In the genomic region with DNA sequence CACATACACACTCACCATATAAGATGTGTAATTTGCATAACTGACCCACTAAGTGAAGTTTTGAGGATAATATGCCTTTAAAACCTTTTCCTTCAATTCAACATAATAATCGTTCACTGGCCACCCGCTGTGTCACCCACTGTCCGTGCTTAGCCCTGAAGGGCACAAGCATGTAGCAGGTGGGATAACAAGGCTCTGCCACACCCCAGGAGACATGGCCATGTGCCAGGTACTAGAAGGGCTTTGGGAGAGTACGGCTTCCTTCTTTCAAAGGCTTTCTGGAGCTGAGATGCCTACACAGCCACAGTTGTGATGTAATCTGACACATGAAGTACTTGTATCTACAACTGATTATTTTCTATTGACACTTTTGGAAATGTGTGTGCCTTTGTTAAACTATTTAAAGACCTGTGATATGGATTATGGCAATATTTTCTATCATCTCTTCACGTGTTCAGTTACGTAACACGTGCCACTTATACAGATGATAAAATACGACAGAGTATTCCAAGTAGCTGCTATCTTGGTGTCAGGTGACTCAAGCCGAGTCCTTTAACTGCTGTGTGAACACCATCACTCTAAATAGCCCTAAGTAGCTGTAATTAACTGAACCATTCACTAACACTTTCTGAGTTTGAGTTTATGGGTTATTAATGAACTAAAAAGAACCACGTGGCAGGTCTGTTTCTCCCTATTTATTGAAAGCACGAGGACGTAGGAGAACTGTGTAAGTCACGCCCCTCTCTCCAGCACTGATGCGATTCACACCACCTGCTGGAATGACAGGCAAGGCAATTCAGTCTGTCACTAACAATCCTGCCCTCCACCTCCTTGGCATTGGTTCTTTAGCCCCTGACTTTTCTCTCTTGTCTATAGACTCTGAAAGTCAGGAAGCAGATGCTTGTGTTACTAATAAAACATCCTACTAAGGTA, we compare ENCODE assay signal across 18 mouse cellular contexts.
DNase-seq lines count a peak whose midpoint lies in the region; ATAC-seq and TF ChIP-seq lines count a peak whose summit lies in the region.
"Had no signal": no experiment of that assay in that cellular context is flagged by ENCODE, and none has a peak within 500 bp of the region (broad histone marks: within the 10 kb centered on the region; RNA-seq: fewer than 3 reads in every experiment).

No protein-coding gene starts in this region.

- intact Hi-C loops in left cerebral cortex, postnatal 36 days (cut with DNase I): no loop called here

- no peak overlapping the region for H3K27ac ChIP-seq in heart, embryonic 12.5 days (ENCODE audit: poor library complexity, severe bottlenecking)
- no peak overlapping the region for H3K27ac ChIP-seq in hindbrain, postnatal 0 days
- no peak overlapping the region for H3K27ac ChIP-seq in hindbrain, embryonic 13.5 days
- no peak overlapping the region for H3K27ac ChIP-seq in midbrain, postnatal 0 days (ENCODE audit: low read depth, low read length)
- H3K27ac ChIP-seq in midbrain, embryonic 14.5 days (replicated peaks; ENCODE audit: low read depth, low read length): no peak overlapping the region
- H3K27ac ChIP-seq: embryonic facial prominence, embryonic 10.5 days; hindbrain, embryonic 14.5 days; limb, embryonic 13.5 days; liver, embryonic 13.5 days; midbrain, embryonic 12.5 days had no signal

- no peak overlapping the region for H3K4me3 ChIP-seq in heart, embryonic 12.5 days
- no peak overlapping the region for H3K4me3 ChIP-seq in hindbrain, postnatal 0 days (ENCODE audit: low read length)
- H3K4me3 ChIP-seq in hindbrain, embryonic 13.5 days: no peak overlapping the region
- no peak overlapping the region for H3K4me3 ChIP-seq in midbrain, postnatal 0 days (ENCODE audit: low read depth, low read length)
- H3K4me3 ChIP-seq in midbrain, embryonic 14.5 days (replicated peaks; ENCODE audit: low read depth, low read length): no peak overlapping the region
- H3K4me3 ChIP-seq: embryonic facial prominence, embryonic 10.5 days; limb, embryonic 13.5 days; liver, embryonic 13.5 days; midbrain, embryonic 12.5 days had no signal

- no peaks in the 10 kb centered on the region for H3K27me3 ChIP-seq in heart, embryonic 12.5 days (replicated peaks)
- no peaks in the 10 kb centered on the region for H3K27me3 ChIP-seq in hindbrain, postnatal 0 days (ENCODE audit: insufficient read depth, low read length)
- H3K27me3 ChIP-seq in hindbrain, embryonic 13.5 days: no peaks in the 10 kb centered on the region
- no peaks in the 10 kb centered on the region for H3K27me3 ChIP-seq in midbrain, postnatal 0 days (ENCODE audit: insufficient read depth, low read length)
- H3K27me3 ChIP-seq in midbrain, embryonic 14.5 days (ENCODE audit: control insufficient read depth, insufficient read depth, low read length): no peaks in the 10 kb centered on the region
- H3K27me3 ChIP-seq: CH12.LX; limb, embryonic 13.5 days; liver, embryonic 13.5 days; midbrain, embryonic 12.5 days had no signal

- no peak for ATAC-seq in heart, embryonic 12.5 days (ENCODE audit: insufficient number of reproducible peaks, low FRiP score)
- 0 out of 2 replicates have a peak, but pooled peaks have one; percentile 32 for ATAC-seq in hindbrain, postnatal 0 days
- no peak for ATAC-seq in hindbrain, embryonic 13.5 days (ENCODE audit: low FRiP score)
- ATAC-seq in midbrain, postnatal 0 days (ENCODE audit: low FRiP score): no peak
- ATAC-seq in midbrain, embryonic 14.5 days (ENCODE audit: low FRiP score, low TSS enrichment): no peak

- no peak for TF ChIP-seq CTCF in hindbrain, postnatal 0 days (IDR thresholded peaks at IDR 0.05; ENCODE audit: low read depth)
- 0 out of 2 replicates have a peak, but pooled peaks have one; percentile 8 for TF ChIP-seq CTCF in midbrain, postnatal 0 days (IDR thresholded peaks at IDR 0.05)

- H3K9me3 ChIP-seq in heart, embryonic 12.5 days (replicated peaks): peaks cover 8% of the 10 kb centered on the region
- no peaks in the 10 kb centered on the region for H3K9me3 ChIP-seq in hindbrain, postnatal 0 days (ENCODE audit: low read length)
- no peaks in the 10 kb centered on the region for H3K9me3 ChIP-seq in hindbrain, embryonic 13.5 days
- H3K9me3 ChIP-seq in midbrain, postnatal 0 days (ENCODE audit: low read length): no peaks in the 10 kb centered on the region
- no peaks in the 10 kb centered on the region for H3K9me3 ChIP-seq in midbrain, embryonic 14.5 days (ENCODE audit: control insufficient read depth, low read length)
- H3K9me3 ChIP-seq: embryonic facial prominence, embryonic 10.5 days; limb, embryonic 13.5 days; liver, embryonic 13.5 days; midbrain, embryonic 12.5 days had no signal

- no peaks in the 10 kb centered on the region for H3K36me3 ChIP-seq in heart, embryonic 12.5 days
- no peaks in the 10 kb centered on the region for H3K36me3 ChIP-seq in hindbrain, postnatal 0 days (ENCODE audit: insufficient read depth, low read length)
- H3K36me3 ChIP-seq in hindbrain, embryonic 13.5 days: peaks cover 35% of the 10 kb centered on the region
- H3K36me3 ChIP-seq in midbrain, postnatal 0 days (ENCODE audit: insufficient read depth, low read length): peaks cover 8% of the 10 kb centered on the region; the same call in 1 of the 2 replicates
- H3K36me3 ChIP-seq in midbrain, embryonic 14.5 days (ENCODE audit: control insufficient read depth, insufficient read depth, low read length): peaks cover 13% of the 10 kb centered on the region
- H3K36me3 ChIP-seq: embryonic facial prominence, embryonic 10.5 days; limb, embryonic 13.5 days; liver, embryonic 13.5 days had no signal

- no peak for DNase-seq in heart, adult 18-20 months
- DNase-seq in hindbrain, postnatal 0 days (ENCODE audit: low spot score): no peak
- DNase-seq in midbrain, postnatal 0 days (ENCODE audit: low spot score): no peak
- no peak for DNase-seq in midbrain, embryonic 14.5 days
- no peak for DNase-seq in left cerebral cortex, postnatal 36 days (ENCODE audit: low spot score in 2 of 2)
- DNase-seq: adrenal gland, postnatal 25 days; cerebellum, adult 18-20 months; kidney, adult 11 months; kidney, postnatal 36 days; layer of hippocampus, adult 9-11 months; liver, embryonic 13.5 days had no signal

- H3K4me2 ChIP-seq in heart, embryonic 12.5 days: peak overlapping the region; percentile 15; the same call in 1 of the 2 replicates
- no peak overlapping the region for H3K4me2 ChIP-seq in hindbrain, postnatal 0 days (ENCODE audit: low read depth, low read length)
- no peak overlapping the region for H3K4me2 ChIP-seq in hindbrain, embryonic 13.5 days
- H3K4me2 ChIP-seq in midbrain, postnatal 0 days (ENCODE audit: low read depth, low read length, poor library complexity, severe bottlenecking): no peak overlapping the region
- no peak overlapping the region for H3K4me2 ChIP-seq in midbrain, embryonic 14.5 days (ENCODE audit: low read length)
- H3K4me2 ChIP-seq: hindbrain, embryonic 14.5 days; limb, embryonic 13.5 days; liver, embryonic 13.5 days; midbrain, embryonic 12.5 days had no signal

- no peak overlapping the region for H3K9ac ChIP-seq in heart, embryonic 12.5 days
- no peak overlapping the region for H3K9ac ChIP-seq in hindbrain, postnatal 0 days (replicated peaks; ENCODE audit: low read length)
- no peak overlapping the region for H3K9ac ChIP-seq in hindbrain, embryonic 13.5 days
- H3K9ac ChIP-seq in midbrain, postnatal 0 days (replicated peaks; ENCODE audit: low read length, poor library complexity, severe bottlenecking): no peak overlapping the region
- H3K9ac ChIP-seq in midbrain, embryonic 14.5 days (replicated peaks; ENCODE audit: low read length): no peak overlapping the region
- H3K9ac ChIP-seq: hindbrain, embryonic 14.5 days; limb, embryonic 13.5 days; liver, embryonic 13.5 days; midbrain, embryonic 12.5 days had no signal

- 41% methylated on average over 14 of the region's 14 CpGs for WGBS in heart, embryonic 12.5 days
- 65% methylated on average over 14 of the region's 14 CpGs for WGBS in hindbrain, postnatal 0 days
- WGBS in hindbrain, embryonic 13.5 days: 73% methylated on average over 14 of the region's 14 CpGs
- 61% methylated on average over 14 of the region's 14 CpGs for WGBS in midbrain, postnatal 0 days
- 63% methylated on average over 14 of the region's 14 CpGs for WGBS in midbrain, embryonic 14.5 days

- H3K4me1 ChIP-seq in heart, embryonic 12.5 days (replicated peaks): peaks cover 16% of the 10 kb centered on the region
- no peaks in the 10 kb centered on the region for H3K4me1 ChIP-seq in hindbrain, postnatal 0 days (ENCODE audit: insufficient read depth, low read length)
- no peaks in the 10 kb centered on the region for H3K4me1 ChIP-seq in hindbrain, embryonic 13.5 days (replicated peaks)
- H3K4me1 ChIP-seq in midbrain, postnatal 0 days (ENCODE audit: insufficient read depth, low read length): no peaks in the 10 kb centered on the region
- H3K4me1 ChIP-seq in midbrain, embryonic 14.5 days (ENCODE audit: control insufficient read depth, insufficient read depth, low read length): no peaks in the 10 kb centered on the region
- H3K4me1 ChIP-seq: embryonic facial prominence, embryonic 10.5 days; liver, embryonic 13.5 days; midbrain, embryonic 12.5 days had no signal
